Mouse (Mus musculus): Measurements from ENCODE around the gene Ncoa5.
A peak's percentile ranks its signal among the peaks of the same experiment; 100 is the strongest.

Gene Ncoa5

GRCm38 (mm10) chr2:165034131-165035057, at the start of gene Ncoa5:
Gene Ncoa5 (minus strand): TSS chr2:165034867.
- DNase-seq (ENCODE audit: low spot score in 2 of 2): peak; percentile 97 to 99

GRCm38 (mm10) chr2:165081257-165081656, 46.6 kb upstream of the Ncoa5 start:
- DNase-seq (ENCODE audit: low spot score in 2 of 2): no peak

- DNase-seq (ENCODE audit: low spot score in 2 of 2): no peak
Measured at GRCm38 (mm10) chr2:165080657-165081056, 46.0 kb upstream of the Ncoa5 start.

- DNase-seq (ENCODE audit: low spot score in 2 of 2): no peak
Measured at GRCm38 (mm10) chr2:165078605-165079004, 43.9 kb upstream of the Ncoa5 start.

GRCm38 (mm10) chr2:165078045-165078444, 43.4 kb upstream of the Ncoa5 start:
- DNase-seq (ENCODE audit: low spot score in 2 of 2): no peak

- no peak for DNase-seq (ENCODE audit: low spot score in 2 of 2)
Measured at GRCm38 (mm10) chr2:165077055-165077454, 42.4 kb upstream of the Ncoa5 start.

GRCm38 (mm10) chr2:165074937-165075336, 40.3 kb upstream of the Ncoa5 start:
- DNase-seq (ENCODE audit: low spot score in 2 of 2): peak; percentile 53 to 78

GRCm38 (mm10) chr2:165074081-165074884, 39.6 kb upstream of the Ncoa5 start:
- DNase-seq (ENCODE audit: low spot score in 2 of 2): no peak

- DNase-seq (ENCODE audit: low spot score in 2 of 2): no peak
Measured at GRCm38 (mm10) chr2:165073381-165073781, 38.7 kb upstream of the Ncoa5 start.

GRCm38 (mm10) chr2:165070096-165070816, 35.6 kb upstream of the Ncoa5 start:
- DNase-seq (ENCODE audit: low spot score in 2 of 2): peak; percentile 52 to 64

GRCm38 (mm10) chr2:165068806-165069205, 34.1 kb upstream of the Ncoa5 start:
- DNase-seq (ENCODE audit: low spot score in 2 of 2): no peak

- DNase-seq (ENCODE audit: low spot score in 2 of 2): peak; percentile 49 to 75
Measured at GRCm38 (mm10) chr2:165064489-165064888, 29.8 kb upstream of the Ncoa5 start.

GRCm38 (mm10) chr2:165061638-165062433, 27.2 kb upstream of the Ncoa5 start:
- DNase-seq (ENCODE audit: low spot score in 2 of 2): no peak

GRCm38 (mm10) chr2:165059961-165060360, 25.3 kb upstream of the Ncoa5 start:
- DNase-seq (ENCODE audit: low spot score in 2 of 2): no peak

- DNase-seq (ENCODE audit: low spot score in 2 of 2): no peak
Measured at GRCm38 (mm10) chr2:165056377-165057085, 21.9 kb upstream of the Ncoa5 start.

- no peak for DNase-seq (ENCODE audit: low spot score in 2 of 2)
Measured at GRCm38 (mm10) chr2:165055905-165056304, 21.2 kb upstream of the Ncoa5 start.

- DNase-seq (ENCODE audit: low spot score in 2 of 2): no peak
Measured at GRCm38 (mm10) chr2:165054888-165055852, 20.5 kb upstream of the Ncoa5 start, which contains the start of gene Cd40. Gene Cd40 (plus strand): TSS chr2:165055627.

- DNase-seq (ENCODE audit: low spot score in 2 of 2): no peak
Measured at GRCm38 (mm10) chr2:165051566-165051965, 16.9 kb upstream of the Ncoa5 start.

Measured in frontal cortex, postnatal 10 days (tissue).